Mouse (Mus musculus) erythroid progenitor cell, adult 5-6 weeks (primary cell): ENCODE data around the gene Ifna5. TPM values are rescaled to one million over a fixed set of nuclear protein-coding genes. Genes with fewer than 3 reads are reported as not detected.
"Not testable (repeated sequence)": the region's sequence is repeated elsewhere in the genome, so short reads cannot be mapped to it uniquely, and the experiment has no call there.

Source experiments
- ATAC-seq: replicated peaks from 2 replicates; pipeline ENCODE4 v1.8.0; 2016; ENCODE audit warnings: moderate number of reproducible peaks, mild to moderate bottlenecking, moderate TSS enrichment, inconsistent platforms; ENCODE audit not compliant: poor library complexity, low FRiP score, severe bottlenecking
- total RNA-seq, 2 experiments: library from RNA; stranded (forward) in 1 of 2; stranded (reverse) in 1 of 2; fragments of 150-400 nt in 1 of 2; fragments of 186-747, 209-891 nt in 1 of 2; gene quantifications; 2 replicates each; pipeline versions ENCODE4 v1.2.3 to v1.2.4; 2015 to 2017; ENCODE audit warnings: low replicate concordance in 2 of 2

The Ifna5 gene
- total RNA-seq (2015; ENCODE audit: low replicate concordance) (not detected in 2 replicates), total RNA-seq (2017; ENCODE audit: low replicate concordance) (not detected in 2 replicates)

DNA sequence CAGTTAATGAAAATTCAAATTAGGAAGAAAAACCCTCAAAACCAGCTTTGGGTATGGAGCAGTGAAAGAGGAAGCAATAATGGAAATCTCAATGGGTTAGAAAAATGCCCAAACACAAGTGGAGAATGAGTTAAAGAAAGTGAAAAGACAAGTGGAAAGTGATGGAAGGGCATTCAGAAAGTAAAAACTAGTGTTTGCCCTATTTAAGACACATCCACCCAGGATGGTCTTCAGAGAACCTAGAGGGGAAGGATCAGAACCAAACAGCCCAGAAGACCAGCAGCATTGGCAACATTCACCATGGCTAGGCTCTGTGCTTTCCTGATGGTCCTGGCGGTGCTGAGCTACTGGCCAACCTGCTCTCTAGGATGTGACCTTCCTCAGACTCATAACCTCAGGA is at the start of gene Ifna5:
TSS of gene Ifna5 (plus strand) at position 301 of the 400 bp plus-strand sequence.
- ATAC-seq = not testable (repeated sequence)

DNA sequence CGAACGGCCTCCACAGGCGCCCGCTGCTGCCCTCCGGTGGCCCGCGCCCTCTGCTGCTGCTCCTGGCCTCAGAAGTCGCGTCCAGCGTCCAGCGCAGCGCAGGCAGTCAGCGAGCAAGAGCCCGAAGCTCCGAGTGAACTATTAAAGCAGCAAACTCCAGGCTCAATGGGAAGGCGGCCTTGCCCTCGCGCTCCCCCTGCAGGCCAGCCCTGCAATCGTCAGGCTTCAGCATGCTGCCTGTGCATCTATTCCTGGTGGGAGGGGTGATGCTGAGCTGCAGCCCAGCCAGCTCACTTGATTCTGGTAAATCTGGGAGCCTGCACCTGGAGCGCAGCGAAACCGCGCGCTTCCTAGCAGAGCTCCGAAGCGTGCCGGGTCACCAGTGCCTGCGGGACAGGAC is 46.9 kb upstream of the Ifna5 start, which contains the start of gene Gm13277:
TSS of gene Gm13277 (plus strand) at position 231 of the 400 bp plus-strand sequence.
- ATAC-seq = not testable (repeated sequence)

DNA sequence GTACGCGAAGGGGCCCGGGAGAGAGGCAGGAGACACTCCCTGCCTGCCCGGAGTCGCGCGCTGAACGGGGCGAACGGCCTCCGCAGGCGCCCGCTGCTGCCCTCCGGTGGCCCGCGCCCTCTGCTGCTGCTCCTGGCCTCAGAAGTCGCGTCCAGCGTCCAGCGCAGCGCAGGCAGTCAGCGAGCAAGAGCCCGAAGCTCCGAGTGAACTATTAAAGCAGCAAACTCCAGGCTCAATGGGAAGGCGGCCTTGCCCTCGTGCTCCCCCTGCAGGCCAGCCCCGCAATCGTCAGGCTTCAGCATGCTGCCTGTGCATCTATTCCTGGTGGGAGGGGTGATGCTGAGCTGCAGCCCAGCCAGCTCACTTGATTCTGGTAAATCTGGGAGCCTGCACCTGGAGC is 44.1 kb upstream of the Ifna5 start, which contains the start of gene Gm13278:
TSS of gene Gm13278 (plus strand) at position 301 of the 400 bp plus-strand sequence.
- not testable (repeated sequence) for ATAC-seq

DNA sequence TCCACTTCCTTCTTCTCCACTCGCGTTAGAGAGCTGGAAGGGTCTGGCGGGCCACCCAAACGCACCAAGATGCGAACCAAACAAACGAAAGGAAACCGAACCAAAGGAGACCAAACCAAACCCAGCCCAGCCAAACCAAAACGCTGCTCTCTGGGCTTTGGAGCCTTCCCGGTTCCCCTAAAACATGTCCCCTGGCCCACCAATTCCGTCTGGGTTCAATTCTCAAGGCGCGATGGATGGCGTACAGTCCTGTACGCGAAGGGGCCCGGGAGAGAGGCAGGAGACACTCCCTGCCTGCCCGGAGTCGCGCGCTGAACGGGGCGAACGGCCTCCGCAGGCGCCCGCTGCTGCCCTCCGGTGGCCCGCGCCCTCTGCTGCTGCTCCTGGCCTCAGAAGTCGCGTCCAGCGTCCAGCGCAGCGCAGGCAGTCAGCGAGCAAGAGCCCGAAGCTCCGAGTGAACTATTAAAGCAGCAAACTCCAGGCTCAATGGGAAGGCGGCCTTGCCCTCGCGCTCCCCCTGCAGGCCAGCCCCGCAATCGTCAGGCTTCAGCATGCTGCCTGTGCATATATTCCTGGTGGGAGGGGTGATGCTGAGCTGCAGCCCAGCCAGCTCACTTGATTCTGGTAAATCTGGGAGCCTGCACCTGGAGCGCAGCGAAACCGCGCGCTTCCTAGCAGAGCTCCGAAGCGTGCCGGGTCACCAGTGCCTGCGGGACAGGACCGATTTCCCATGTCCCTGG is 41.2 kb upstream of the Ifna5 start, which contains the start of gene Gm13275:
TSS of gene Gm13275 (plus strand) at position 552 of the 740 bp plus-strand sequence.
- ATAC-seq = not testable (repeated sequence)

DNA sequence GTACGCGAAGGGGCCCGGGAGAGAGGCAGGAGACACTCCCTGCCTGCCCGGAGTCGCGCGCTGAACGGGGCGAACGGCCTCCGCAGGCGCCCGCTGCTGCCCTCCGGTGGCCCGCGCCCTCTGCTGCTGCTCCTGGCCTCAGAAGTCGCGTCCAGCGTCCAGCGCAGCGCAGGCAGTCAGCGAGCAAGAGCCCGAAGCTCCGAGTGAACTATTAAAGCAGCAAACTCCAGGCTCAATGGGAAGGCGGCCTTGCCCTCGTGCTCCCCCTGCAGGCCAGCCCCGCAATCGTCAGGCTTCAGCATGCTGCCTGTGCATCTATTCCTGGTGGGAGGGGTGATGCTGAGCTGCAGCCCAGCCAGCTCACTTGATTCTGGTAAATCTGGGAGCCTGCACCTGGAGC is 38.2 kb upstream of the Ifna5 start, which contains the start of gene Gm13279:
TSS of gene Gm13279 (plus strand) at position 301 of the 400 bp plus-strand sequence.
- ATAC-seq = not testable (repeated sequence)

DNA sequence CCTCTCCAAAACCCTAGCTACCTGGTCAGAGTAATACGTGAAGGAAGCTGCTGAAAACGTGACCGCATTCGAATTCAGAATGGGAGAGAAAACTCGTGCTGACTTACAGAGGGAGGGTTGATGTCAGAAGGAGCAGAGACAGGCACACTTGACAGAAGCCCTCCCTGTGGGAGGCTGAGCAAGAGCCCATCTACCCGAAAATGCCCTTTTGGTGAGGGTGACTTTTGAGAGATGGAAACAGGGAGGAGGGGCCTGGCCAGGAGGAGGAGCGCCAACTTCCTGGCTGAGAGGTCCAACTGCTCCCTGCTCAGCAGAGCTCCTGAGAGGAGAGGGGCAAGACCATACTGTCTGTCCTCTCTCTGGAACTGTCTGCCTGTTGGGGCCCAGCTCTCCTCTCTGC is 36.0 kb upstream of the Ifna5 start, which contains the start of gene Gm13285:
TSS of gene Gm13285 (plus strand) at position 301 of the 400 bp plus-strand sequence.
- not testable (repeated sequence) for ATAC-seq

DNA sequence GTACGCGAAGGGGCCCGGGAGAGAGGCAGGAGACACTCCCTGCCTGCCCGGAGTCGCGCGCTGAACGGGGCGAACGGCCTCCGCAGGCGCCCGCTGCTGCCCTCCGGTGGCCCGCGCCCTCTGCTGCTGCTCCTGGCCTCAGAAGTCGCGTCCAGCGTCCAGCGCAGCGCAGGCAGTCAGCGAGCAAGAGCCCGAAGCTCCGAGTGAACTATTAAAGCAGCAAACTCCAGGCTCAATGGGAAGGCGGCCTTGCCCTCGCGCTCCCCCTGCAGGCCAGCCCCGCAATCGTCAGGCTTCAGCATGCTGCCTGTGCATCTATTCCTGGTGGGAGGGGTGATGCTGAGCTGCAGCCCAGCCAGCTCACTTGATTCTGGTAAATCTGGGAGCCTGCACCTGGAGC is 32.4 kb upstream of the Ifna5 start, which contains the start of gene Gm13287:
TSS of gene Gm13287 (plus strand) at position 301 of the 400 bp plus-strand sequence.
- ATAC-seq = not testable (repeated sequence)

DNA sequence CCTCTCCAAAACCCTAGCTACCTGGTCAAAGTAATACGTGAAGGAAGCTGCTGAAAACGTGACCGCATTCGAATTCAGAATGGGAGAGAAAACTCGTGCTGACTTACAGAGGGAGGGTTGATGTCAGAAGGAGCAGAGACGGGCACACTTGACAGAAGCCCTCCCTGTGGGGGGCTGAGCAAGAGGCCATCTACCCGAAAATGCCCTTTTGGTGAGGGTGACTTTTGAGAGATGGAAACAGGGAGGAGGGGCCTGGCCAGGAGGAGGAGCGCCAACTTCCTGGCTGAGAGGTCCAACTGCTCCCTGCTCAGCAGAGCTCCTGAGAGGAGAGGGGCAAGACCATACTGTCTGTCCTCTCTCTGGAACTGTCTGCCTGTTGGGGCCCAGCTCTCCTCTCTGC is 30.1 kb upstream of the Ifna5 start, which contains the start of gene Gm13288:
TSS of gene Gm13288 (plus strand) at position 301 of the 400 bp plus-strand sequence.
- not testable (repeated sequence) for ATAC-seq

DNA sequence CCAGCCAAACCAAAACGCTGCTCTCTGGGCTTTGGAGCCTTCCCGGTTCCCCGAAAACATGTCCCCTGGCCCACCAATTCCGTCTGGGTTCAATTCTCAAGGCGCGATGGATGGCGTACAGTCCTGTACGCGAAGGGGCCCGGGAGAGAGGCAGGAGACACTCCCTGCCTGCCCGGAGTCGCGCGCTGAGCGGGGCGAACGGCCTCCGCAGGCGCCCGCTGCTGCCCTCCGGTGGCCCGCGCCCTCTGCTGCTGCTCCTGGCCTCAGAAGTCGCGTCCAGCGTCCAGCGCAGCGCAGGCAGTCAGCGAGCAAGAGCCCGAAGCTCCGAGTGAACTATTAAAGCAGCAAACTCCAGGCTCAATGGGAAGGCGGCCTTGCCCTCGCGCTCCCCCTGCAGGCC is 29.6 kb upstream of the Ifna5 start:
- not testable (repeated sequence) for ATAC-seq

DNA sequence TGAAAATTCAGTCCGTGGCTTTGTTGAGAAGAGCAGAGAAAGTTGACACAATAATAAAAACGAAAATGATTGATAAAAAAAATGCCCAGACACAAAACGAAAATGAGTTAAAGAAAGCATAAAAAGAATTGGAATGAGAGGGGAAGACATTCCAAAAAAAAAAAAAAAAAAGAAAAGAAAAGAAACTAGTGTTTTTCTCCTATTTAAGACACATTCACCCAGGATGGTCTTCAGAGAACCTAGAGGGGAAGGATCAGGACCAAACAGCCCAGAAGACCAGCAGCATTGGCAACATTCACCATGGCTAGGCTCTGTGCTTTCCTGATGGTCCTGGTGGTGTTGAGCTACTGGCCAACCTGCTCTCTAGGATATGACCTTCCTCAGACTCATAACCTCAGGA is 19.4 kb upstream of the Ifna5 start, which contains the start of gene Ifna7:
TSS of gene Ifna7 (plus strand) at position 301 of the 400 bp plus-strand sequence.
- ATAC-seq = no peak

DNA sequence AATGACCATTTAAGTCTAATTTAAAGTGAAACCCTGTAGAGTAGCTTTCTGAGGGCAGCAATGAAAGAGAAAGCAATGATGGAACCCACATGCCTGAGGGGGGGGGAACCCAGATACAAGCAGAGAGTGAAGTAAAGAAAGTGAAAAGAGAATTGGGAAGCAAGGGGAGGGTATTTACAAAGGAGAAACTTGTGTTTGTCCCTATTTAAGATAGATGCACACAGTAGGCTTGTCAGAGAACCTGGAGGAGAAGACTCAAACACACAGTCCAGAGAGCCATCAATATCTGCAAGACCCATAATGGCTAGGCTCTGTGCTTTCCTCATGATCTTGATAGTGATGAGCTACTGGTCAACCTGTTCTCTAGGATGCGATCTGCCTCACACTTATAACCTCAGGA is 15.7 kb upstream of the Ifna5 start, which contains the start of gene Ifna11:
TSS of gene Ifna11 (plus strand) at position 301 of the 400 bp plus-strand sequence.
- ATAC-seq = no peak

DNA sequence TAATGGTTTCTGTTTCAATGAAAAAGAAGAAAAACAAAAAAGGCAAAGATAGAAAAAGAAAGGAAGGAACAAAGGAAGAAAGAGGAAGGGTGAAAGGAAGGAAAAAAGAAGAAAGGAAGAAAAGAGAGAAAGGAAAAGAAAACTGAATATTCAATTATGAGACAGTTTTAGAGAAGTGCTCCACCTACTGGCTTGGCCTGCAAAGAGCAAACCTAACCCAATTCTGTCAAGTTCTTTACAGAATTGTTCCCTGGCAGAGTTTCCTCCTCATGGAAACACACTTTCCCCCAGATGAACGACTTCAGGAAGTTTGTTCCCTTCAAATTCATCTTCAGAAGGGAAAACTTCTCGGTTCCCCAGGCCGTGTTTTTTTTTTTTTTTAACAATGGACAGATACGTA is 12.3 kb upstream of the Ifna5 start:
- ATAC-seq = no peak

DNA sequence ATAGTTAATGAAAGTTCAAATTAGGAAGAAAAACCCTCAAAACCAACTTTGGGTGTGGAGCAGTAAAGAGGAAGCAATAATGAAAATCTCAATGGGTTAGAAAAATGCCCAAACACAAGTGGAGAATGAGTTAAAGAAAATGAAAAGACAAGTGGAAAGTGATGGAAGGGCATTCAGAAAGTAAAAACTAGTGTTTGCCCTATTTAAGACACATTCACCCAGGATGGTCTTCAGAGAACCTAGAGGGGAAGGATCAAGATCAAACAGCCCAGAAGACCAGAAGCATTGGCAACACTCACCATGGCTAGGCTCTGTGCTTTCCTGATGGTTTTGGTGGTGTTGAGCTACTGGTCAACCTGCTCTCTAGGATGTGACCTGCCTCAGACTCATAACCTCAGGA is 8.2 kb upstream of the Ifna5 start, which contains the start of gene Ifna6:
TSS of gene Ifna6 (plus strand) at position 301 of the 400 bp plus-strand sequence.
- ATAC-seq = not testable (repeated sequence)

DNA sequence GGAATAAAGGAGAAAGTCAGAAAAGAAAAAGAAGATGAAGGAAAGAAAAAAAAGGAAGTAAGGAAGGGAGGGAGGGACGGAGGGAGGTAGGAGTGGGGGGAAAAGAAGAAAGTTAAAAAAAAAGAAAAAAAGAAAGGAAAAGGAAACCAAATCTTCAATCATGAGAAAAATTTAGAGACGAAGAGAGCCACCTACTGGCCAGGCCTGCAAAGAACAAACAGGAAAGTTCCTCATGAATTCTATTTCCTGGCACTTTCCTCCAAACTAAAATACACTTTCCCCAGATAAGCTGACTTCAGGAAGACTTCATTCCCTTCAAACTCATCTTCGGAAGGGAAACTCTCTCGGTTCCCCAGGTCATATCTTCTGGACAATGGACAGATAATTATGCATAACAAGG is 4.8 kb upstream of the Ifna5 start:
- ATAC-seq = no peak

DNA sequence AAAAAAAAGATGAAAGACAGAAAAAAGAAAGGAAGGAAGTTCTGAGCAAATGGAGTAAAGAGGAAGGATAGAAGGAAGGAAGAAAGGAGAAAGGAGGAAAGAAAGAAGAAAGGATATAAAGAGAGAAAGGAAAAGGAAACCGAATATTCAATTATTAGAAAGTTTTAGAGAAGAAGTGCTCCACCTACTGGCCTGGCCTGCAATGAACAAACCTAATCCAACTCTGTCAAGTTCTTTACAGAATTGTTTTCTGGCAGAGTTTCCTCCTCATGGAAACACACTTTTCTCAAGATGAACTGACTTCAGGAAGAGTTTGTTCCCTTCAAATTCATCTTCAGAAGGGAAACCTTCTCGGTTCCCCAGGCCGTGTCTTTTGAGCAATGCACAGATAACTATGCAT is 3.5 kb downstream of the Ifna5 start:
- no peak for ATAC-seq

DNA sequence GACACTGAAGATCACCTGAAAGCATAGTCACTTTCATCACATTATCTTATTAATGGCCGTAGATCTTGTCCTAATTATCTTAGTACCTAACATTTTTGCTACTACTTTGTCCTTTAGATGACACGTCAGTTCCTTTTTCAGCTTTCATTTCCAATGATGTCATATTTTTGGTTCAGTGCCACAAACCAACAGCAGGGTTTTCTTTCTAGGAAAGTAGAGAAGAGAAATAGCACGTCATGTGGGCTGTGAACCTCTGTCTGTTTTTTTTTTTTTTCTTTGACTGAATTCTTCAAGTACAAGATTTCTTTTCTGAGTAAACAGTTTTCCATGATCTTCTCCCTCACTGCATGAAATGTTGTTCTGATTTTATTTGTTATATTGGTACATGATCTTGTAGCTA is 4.7 kb downstream of the Ifna5 start:
- ATAC-seq = no peak

DNA sequence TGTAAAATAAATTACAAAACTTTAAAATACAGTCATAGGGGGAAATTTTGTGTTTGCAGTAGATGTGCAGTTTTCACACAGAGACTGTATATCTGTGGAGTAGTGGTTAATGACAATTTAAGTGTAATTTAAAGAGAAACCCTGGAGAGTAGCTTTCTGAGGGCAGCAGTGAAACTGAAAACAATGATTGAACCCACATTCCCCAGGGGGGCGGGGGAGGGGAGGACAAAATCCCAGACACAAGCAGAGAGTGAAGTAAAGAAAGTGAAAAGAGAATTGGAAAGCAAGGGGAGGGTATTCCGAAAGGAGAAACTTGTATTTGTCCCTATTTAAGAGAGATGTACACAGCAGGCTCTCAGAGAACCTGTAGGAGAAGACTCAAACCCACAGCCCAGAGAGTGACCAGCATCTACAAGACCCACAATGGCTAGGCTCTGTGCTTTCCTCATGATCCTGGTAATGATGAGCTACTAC is 6.2 kb downstream of the Ifna5 start, which contains the start of gene Ifna4:
TSS of gene Ifna4 (plus strand) at position 424 of the 474 bp plus-strand sequence.
- ATAC-seq = no peak

DNA sequence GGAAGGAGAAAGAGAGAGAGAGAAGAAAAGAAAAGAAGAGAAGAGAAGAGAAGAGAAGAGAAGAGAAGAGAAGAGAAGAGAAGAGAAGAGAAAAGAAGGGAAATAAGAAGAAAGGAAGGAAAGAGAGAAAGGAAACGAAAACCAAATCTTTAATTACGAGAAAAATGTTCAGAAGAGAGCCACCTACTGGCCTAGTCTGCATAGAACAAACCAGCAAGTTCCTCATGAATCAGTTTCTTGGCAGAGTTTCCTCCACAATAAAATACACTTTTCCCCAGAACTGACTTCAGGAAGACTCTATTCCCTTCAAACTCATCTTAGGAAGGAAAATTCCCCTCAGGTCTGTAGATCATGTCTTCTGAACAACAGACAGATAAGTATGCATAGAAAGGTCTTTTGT is 10.0 kb downstream of the Ifna5 start:
- ATAC-seq = no peak

DNA sequence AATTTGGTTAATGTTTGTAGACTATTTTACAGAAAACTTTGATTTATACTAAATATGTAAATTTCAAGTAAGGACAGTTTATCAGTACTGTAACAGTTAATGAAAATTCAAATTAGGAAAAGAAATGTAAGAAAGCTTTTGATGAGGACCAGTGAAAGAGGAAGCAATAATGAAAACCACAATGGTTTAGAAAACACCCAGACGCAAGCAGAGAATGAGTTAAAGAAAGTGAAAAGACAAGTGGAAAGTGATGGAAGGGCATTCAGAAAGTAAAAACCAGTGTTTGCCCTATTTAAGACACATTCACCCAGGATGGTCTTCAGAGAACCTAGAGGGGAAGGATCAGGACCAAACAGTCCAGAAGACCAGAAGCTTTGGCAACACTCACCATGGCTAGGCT is 14.4 kb downstream of the Ifna5 start, which contains the start of gene Ifna1:
TSS of gene Ifna1 (plus strand) at position 390 of the 400 bp plus-strand sequence.
- ATAC-seq = no peak

DNA sequence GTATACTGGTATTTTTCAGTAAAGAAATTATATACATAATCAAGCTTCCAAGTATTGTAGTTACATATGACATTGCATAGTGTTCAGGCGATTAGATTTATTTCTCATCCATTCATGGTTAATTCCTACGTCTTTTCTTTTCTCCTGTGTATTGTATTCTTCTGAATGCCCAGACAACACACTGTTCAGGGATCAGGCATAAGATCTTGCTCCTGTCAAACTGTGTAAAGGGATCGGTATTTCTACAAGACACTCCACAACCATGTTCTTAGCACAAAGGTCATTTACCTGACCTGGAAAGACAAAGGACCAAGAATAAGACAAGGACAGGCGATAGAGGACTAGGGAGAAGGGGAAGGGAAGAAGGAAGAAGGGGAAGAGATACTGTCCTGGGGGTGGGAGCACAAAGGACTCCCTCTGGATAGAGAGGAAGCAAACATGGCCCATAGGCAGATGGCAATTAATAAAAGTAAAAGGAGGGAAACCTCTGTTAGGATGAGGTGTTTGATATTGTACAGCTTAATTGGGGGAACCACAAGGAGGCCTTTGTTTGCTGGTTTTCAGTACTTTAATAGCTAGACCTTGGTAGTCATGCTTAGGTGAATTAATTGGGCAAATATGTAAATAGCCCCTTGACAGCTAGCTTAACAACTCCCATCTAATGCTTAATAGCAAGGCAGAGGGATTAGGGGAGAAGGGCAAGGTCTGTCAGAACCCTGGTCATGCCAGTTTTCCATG is 15.9 kb downstream of the Ifna5 start:
- no peak for ATAC-seq
